Mouse (Mus musculus) liver, adult 2 months (tissue): Measurements from ENCODE around the gene Srcap.

Experiments
- CTCF ChIP-seq: fragments of 200-500 bp; IDR thresholded peaks from 2 replicates; pipeline ENCODE4 v1.5.1; 2011; ENCODE audit warnings: low read depth, low read length, control low read depth
- POLR2A ChIP-seq: fragments of 200-500 bp; IDR thresholded peaks from 2 replicates; pipeline ENCODE4 v1.6.1; 2011; ENCODE audit warnings: low read length, control low read depth; ENCODE audit not compliant: insufficient read depth; ENCODE audit errors: extremely low read depth

DNA sequence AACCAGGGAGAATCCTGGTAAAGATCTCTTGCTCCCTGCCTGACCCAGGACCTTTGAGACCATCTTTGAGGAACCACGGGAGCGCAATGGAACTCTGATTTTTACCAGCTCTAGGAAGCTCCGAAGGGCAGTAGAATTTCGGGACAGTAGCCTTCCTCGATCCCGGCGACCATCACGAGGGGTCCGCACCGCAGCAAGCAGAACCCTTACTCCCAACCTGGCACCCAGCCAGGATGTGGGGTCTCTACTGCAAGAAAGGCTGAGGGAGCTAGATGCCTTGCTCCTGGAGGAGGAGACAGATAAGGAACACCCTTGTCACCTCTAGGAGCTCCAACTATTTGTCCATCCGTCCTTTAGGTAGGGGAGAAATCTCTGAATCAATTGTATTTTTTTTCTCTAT is 35.4 kb upstream of the Srcap start:
- TF ChIP-seq CTCF (no peak), POLR2A (no peak)
